Mouse (Mus musculus) kidney, adult 11 months (tissue): ENCODE data around the gene Ttc30a1.
A peak's percentile ranks its signal among the peaks of the same experiment; 100 is the strongest.

Experiments used
- DNase-seq: peaks from one replicate; pipeline ENCODE4 v3.0.0; 2022

The Ttc30a1 gene

GRCm38 (mm10) chr2:75981440-75982081, at the start of gene Ttc30a1:
TSS of gene Ttc30a1 (minus strand) at chr2:75981967.
- DNase-seq = peak; percentile 78

DNA sequence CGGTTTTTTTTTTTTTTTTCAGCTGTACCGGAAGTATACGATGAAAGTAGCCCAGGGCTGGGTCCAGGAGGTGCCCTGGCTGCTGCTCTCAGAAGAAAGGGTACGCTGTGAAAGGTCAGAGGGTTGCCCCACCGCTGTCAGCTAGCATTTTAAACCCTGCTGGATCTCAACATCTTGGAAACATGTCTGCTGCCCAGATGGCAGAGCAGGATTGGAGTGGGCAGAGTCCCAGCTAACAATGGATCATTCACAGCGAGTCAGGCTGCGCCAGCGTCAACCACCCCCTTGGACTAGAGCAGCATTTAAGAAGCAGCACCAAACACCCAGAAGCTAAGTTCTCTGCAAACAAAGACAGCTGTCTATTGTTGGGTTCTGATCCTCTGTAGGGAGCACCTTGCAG, 48.3 kb upstream of the Ttc30a1 start:
- no peak for DNase-seq

DNA sequence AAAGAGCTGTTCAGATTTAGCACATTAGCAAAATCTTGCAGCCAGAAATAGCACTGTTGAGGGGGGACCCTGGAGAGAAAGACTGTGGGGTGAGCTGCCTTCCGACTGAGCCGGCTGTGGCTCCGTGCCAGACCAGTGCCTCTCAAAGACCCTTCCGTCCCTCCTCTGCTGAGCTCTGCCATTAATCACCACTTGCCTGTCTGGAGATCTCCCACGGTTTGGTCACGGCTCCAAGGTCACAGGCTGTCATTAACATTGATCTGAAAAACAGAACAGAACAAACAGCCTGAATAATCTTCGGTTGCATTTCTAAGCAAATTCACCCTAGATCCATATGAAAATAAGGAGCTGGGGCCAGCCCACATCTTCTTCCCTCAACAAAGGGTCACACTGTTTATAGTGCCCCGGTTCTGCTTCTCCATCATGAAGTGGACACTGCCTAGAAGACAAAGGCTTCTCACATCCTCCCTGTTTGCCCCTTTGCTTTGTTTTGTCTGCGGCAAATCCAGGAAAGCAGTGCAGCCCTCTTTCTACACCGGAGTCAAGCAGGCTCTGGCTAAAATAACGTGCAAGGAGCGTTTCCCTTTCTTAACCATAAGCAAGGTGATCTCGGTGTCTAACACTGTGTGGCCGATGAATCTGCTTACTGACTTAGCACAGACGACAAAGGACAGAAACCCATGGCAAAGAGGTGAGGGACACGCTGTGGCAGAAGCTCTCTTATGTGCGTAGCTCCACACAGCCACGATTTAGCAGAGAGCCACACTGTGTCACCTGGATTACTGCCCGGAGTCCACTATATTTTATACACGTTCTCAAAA, 47.5 kb upstream of the Ttc30a1 start:
- no peak for DNase-seq

DNA sequence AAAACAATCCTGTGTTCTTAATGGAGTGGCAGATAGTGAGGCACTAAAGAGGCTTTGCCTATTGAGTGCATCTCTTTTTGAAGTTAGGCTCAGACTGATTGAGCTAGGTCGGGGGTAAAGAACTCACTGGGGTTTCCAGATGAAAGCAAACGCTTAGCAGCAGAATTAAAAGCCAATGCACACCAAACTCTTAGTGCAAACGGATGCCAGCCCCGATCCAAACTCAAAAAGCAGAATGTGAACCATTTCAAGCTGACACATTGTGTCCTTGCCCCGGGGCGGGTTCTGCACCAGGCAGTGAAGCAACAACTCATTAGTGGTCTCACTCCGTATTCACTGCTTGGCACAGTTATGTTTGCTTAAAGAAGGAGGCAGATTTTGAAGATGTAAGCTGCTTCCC, 35.1 kb upstream of the Ttc30a1 start:
- DNase-seq = no peak

- peak; percentile 71 for DNase-seq
Observed at GRCm38 (mm10) chr2:76016136-76016535, 34.4 kb upstream of the Ttc30a1 start.

- DNase-seq = no peak
Observed at GRCm38 (mm10) chr2:76015460-76015859, 33.7 kb upstream of the Ttc30a1 start.

DNA sequence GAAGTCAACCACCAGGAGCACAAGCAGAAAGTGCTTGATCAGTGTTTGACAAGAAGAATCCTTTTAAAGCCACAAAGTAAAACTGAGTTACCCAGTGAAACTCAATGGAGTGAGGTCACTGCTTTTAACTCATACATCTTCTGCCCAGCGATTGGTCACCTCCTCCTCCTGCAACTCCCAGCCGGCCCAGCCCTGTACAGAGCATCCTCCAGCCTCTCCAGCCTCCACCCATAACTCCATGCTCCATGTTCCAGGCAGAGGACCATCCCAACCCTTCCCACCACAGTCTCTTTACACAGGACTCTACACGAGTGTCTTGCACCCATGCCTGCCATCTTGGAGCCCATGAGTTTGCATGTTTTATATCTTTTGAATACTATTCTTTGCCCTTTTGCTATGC, 32.9 kb upstream of the Ttc30a1 start:
- DNase-seq = no peak

DNA sequence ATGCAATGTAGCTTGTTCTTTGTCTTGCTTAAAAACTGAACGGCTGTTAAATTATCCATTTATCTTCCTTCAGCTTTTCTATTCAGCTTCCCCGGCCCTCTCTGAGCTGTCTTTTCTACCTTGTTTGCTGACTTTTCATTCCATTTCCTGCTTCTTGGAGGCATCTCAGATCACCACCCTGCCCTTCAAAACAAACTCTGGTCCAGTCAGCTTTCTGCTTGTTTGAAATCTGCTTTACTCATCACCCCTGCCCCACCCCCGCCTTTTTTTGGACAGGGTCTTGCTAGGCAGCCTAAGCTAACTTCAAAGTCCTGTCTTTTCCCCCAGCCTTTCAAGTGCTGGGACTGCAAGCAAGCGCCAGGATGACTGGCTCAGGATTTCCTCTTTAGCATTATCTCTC, 24.4 kb upstream of the Ttc30a1 start:
- no peak for DNase-seq

GRCm38 (mm10) chr2:76002899-76003298, 21.1 kb upstream of the Ttc30a1 start:
- no peak for DNase-seq

- DNase-seq = peak; percentile 66
Observed at GRCm38 (mm10) chr2:76001392-76001791, 19.6 kb upstream of the Ttc30a1 start.

DNA sequence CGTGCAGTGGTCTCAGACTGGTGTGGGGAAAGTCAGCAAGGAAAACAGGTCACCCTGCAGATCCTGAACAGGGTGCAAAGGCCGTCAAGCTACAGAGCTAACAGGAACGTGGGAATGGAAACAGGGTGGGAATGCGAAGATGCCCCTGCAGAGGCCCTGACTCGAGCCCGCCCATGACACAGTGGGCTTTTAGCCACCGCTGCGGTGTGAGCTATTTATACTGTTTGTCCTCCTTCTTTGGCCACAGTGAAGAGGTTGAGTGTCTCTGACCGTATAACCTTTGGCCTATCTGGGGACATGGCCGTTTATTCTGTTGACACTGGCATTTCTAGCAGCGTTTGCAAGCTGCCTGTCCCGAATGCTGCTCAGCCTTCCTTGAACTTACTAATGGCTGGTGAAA, 17.9 kb upstream of the Ttc30a1 start:
- peak; percentile 34 for DNase-seq

GRCm38 (mm10) chr2:75998692-75999091, 16.9 kb upstream of the Ttc30a1 start:
- no peak for DNase-seq

- peak; percentile 79 for DNase-seq
Observed at GRCm38 (mm10) chr2:75997726-75998125, 16.0 kb upstream of the Ttc30a1 start.

- DNase-seq = no peak
Observed at GRCm38 (mm10) chr2:75994841-75995240, 13.1 kb upstream of the Ttc30a1 start.

- DNase-seq = no peak
Observed at GRCm38 (mm10) chr2:75991581-75992205, 9.9 kb upstream of the Ttc30a1 start.

- DNase-seq = peak; percentile 50
Observed at GRCm38 (mm10) chr2:75990885-75991539, 9.2 kb upstream of the Ttc30a1 start.

DNA sequence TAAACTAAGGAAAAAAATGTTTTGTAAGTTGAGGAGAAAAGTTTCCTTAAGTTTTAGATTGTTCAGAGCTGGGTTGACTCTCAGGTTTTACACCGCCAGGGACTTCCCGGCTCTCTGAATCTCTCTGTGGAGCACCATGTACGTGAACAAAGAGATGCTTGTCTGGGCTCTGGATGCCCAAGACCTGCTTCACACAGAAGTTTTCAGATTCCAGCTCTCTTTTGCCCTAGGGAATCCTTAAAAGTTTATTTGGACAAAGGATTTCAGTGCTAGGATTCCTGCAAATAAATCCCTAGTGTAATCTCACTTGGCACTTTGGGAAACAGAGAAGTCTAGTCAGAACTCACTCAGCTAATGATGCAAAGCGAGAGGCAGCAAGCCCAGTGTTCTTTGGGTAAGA, 7.9 kb upstream of the Ttc30a1 start:
- DNase-seq = no peak

GRCm38 (mm10) chr2:75988779-75989363, 7.1 kb upstream of the Ttc30a1 start:
- no peak for DNase-seq

DNA sequence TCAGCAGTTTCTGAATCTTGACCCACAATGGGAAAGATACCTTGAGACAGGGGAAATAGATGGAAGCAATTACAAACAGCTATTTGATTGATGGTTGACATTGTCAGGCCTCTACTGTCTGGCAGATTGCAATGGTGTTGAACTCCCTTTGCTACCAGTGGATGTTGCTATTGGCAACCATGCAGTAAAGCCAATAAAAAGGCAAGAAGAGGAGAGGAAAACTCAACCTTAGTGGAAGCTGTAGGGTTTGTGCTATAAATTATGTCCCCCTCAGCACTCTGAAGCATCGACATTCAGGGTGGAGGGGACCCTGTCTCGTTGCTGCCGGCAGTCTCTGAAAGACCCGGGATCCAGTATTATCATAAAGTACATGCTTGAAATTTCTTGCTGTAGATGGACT, 6.6 kb upstream of the Ttc30a1 start:
- DNase-seq = no peak

- DNase-seq = no peak
Observed at GRCm38 (mm10) chr2:75987739-75988138, 6.0 kb upstream of the Ttc30a1 start.

DNA sequence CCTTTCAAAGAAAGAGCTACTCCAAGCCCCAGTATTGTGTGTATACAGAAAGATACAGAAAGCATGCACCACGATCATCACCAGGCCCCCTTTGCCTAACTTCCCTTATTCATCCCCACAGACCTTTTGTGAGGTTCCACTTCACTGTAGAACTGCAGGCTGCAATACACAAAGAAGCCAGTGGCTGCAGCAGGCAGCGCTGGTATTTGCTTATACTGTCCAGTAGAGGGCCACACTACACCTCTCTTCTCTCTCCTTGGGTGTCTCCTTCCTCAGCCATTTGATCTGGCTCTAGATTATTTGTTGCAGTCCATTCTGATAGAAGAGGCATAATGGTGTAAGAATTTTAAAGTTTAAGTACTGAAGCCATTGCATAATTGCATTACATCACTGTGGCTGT, 3.4 kb upstream of the Ttc30a1 start:
- peak; percentile 68 for DNase-seq

- DNase-seq = no peak
Observed at GRCm38 (mm10) chr2:75983847-75984246, 2.1 kb upstream of the Ttc30a1 start.

DNA sequence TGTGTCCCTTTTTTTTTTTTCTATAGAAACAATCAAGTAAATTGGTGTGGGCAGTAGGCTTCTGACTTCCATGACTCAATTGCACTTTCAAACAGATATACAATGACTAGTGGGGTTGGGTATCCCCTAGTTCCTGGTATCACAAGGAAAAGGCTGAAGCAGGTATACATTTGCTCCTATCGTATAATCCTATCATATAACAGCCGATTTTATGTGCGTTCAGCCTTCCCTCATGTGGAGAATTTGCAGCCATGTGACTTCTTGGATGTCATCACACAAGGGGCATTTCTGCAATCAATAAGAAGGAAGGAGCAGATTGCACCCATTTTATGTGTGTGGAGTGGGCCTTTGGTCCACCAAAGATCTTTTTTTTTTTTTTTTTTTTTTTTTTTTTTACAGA, 1.3 kb upstream of the Ttc30a1 start:
- DNase-seq = no peak
